ENCODE assay signal across 8 mouse cellular contexts in the genomic region with DNA sequence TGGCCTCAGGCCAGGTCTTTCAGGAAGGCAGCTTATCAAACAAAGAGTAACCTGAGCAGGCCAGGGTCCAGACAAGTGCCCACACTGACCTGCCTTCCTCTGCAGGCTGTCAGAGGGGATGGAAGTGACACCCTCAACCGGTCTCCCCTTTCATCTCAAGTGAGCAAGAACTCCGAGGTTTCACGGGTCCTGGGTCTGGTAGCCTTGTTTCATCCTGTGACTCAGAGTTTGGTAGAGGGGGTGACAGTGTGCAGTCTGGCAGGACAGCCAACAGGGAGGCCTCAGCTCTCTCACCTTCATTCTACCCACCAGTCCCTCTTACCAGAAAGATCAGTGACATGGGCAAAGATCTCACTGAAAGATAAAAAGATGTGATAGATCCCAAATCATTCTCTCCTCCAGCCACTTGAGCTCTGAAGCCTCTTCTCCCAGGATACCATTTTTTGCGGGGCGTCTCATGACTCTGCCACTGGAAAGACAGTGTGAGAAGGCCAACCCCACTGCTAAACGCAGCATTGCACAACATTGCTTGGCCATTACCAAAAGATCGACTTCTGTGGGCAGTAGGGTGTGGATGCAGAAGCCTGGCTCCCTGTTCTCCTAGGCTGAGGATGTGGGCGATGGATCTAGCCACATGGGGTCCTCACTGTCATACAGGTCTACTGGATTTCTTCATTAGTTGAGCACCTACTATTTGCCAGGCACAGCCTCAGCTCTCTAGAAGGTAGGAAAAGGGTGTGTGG. TPM values are rescaled to one million over a fixed set of nuclear protein-coding genes. Genes with fewer than 3 reads are reported as not detected.
DNase-seq lines count a peak whose midpoint lies in the region; ATAC-seq and TF ChIP-seq lines count a peak whose summit lies in the region.

Gene Maff (plus strand): TSS at position 571 of the 743 bp plus-strand sequence.

- H3K4me3 ChIP-seq in kidney, postnatal 0 days (replicated peaks; ENCODE audit: low read depth, low read length) = peak within 1 kb of the TSS; percentile 66
- peak within 1 kb of the TSS; percentile 86 for H3K4me3 ChIP-seq in embryonic facial prominence, embryonic 10.5 days
- H3K4me3 ChIP-seq in intestine, embryonic 14.5 days (ENCODE audit: low read depth, low read length) = peak within 1 kb of the TSS; percentile 73
- H3K4me3 ChIP-seq in neural tube, embryonic 12.5 days = peak within 1 kb of the TSS; percentile 66

- 0 out of 2 replicates have a peak, but pooled peaks cover 7% of the 10 kb centered on the region for H3K4me1 ChIP-seq in kidney, postnatal 0 days (replicated peaks; ENCODE audit: insufficient read depth, low read length)
- peaks cover 40% of the 10 kb centered on the region for H3K4me1 ChIP-seq in embryonic facial prominence, embryonic 10.5 days
- peaks cover 7% of the 10 kb centered on the region for H3K4me1 ChIP-seq in intestine, embryonic 14.5 days (replicated peaks; ENCODE audit: control insufficient read depth, insufficient read depth, low read length)
- H3K4me1 ChIP-seq in neural tube, embryonic 12.5 days = peaks cover 17% of the 10 kb centered on the region

- peak within 1 kb of the TSS; percentile 86 for H3K27ac ChIP-seq in kidney, postnatal 0 days
- H3K27ac ChIP-seq in embryonic facial prominence, embryonic 10.5 days (replicated peaks) = peak within 1 kb of the TSS; percentile 92
- H3K27ac ChIP-seq in intestine, embryonic 14.5 days (ENCODE audit: low read depth) = peak within 1 kb of the TSS; percentile 99
- peak within 1 kb of the TSS; percentile 62 for H3K27ac ChIP-seq in neural tube, embryonic 12.5 days

- H3K27me3 ChIP-seq in kidney, postnatal 0 days (ENCODE audit: insufficient read depth, low read length) = no peaks in the 10 kb centered on the region
- H3K27me3 ChIP-seq in embryonic facial prominence, embryonic 10.5 days (replicated peaks; ENCODE audit: low read depth, poor library complexity, severe bottlenecking) = peaks cover 43% of the 10 kb centered on the region
- no peaks in the 10 kb centered on the region for H3K27me3 ChIP-seq in intestine, embryonic 14.5 days (replicated peaks; ENCODE audit: control insufficient read depth, insufficient read depth, low read length)
- peaks cover 23% of the 10 kb centered on the region; the same call in 1 of the 2 replicates for H3K27me3 ChIP-seq in neural tube, embryonic 12.5 days (replicated peaks)

- peak within 1 kb of the TSS; percentile 97 for H3K4me2 ChIP-seq in kidney, postnatal 0 days (ENCODE audit: low read length)
- H3K4me2 ChIP-seq in intestine, embryonic 14.5 days (ENCODE audit: low read length) = peak within 1 kb of the TSS; percentile 82
- H3K4me2 ChIP-seq in neural tube, embryonic 12.5 days (replicated peaks) = peak within 1 kb of the TSS; percentile 97

- H3K9ac ChIP-seq in kidney, postnatal 0 days (ENCODE audit: low read depth, low read length) = peak within 1 kb of the TSS; percentile 76
- peak within 1 kb of the TSS; percentile 87 for H3K9ac ChIP-seq in intestine, embryonic 14.5 days (ENCODE audit: low read length)
- H3K9ac ChIP-seq in neural tube, embryonic 12.5 days = peak within 1 kb of the TSS; percentile 73

- WGBS in kidney, postnatal 0 days = 51% methylated on average over 8 of the region's 8 CpGs
- 49% methylated on average over 8 of the region's 8 CpGs for WGBS in embryonic facial prominence, embryonic 10.5 days
- WGBS in intestine, embryonic 14.5 days = 56% methylated on average over 8 of the region's 8 CpGs
- 56% methylated on average over 8 of the region's 8 CpGs for WGBS in neural tube, embryonic 12.5 days

- no peak for DNase-seq in kidney, postnatal 0 days (ENCODE audit: low spot score)
- DNase-seq in kidney, adult 11 months = no peak
- DNase-seq in embryonic facial prominence, embryonic 10.5 days (ENCODE audit: low spot score) = no peak
- no peak for DNase-seq in intestine, embryonic 14.5 days (ENCODE audit: low spot score)
- no peak for DNase-seq in embryo, embryonic 10.5 days (ENCODE audit: low spot score)
- DNase-seq in cerebellum, postnatal 36 days = no peak
- no peak for DNase-seq in right cerebral cortex, postnatal 25 days

- H3K9me3 ChIP-seq in kidney, postnatal 0 days (replicated peaks; ENCODE audit: low read length) = no peaks in the 10 kb centered on the region
- H3K9me3 ChIP-seq in embryonic facial prominence, embryonic 10.5 days = no peaks in the 10 kb centered on the region
- H3K9me3 ChIP-seq in intestine, embryonic 14.5 days (ENCODE audit: control insufficient read depth, low read length) = 0 out of 2 replicates have a peak, but pooled peaks cover 2% of the 10 kb centered on the region
- no peaks in the 10 kb centered on the region for H3K9me3 ChIP-seq in neural tube, embryonic 12.5 days

- peak; percentile 28; the same call in 1 of the 2 replicates for TF ChIP-seq CTCF in kidney, postnatal 0 days (IDR thresholded peaks at IDR 0.05; ENCODE audit: low read depth)

- no peak for ATAC-seq in kidney, postnatal 0 days (replicated peaks; ENCODE audit: low FRiP score, low read depth)
- no peak for ATAC-seq in intestine, embryonic 14.5 days (replicated peaks; ENCODE audit: low FRiP score, low TSS enrichment, low read depth)
- ATAC-seq in neural tube, embryonic 12.5 days (ENCODE audit: low FRiP score, low read depth) = no peak

- no peaks in the 10 kb centered on the region for H3K36me3 ChIP-seq in kidney, postnatal 0 days (ENCODE audit: insufficient read depth, low read length)
- no peaks in the 10 kb centered on the region for H3K36me3 ChIP-seq in embryonic facial prominence, embryonic 10.5 days (replicated peaks)
- H3K36me3 ChIP-seq in intestine, embryonic 14.5 days (ENCODE audit: control insufficient read depth, insufficient read depth, low read length) = no peaks in the 10 kb centered on the region
- no peaks in the 10 kb centered on the region for H3K36me3 ChIP-seq in neural tube, embryonic 12.5 days

RNA-seq across cellular contexts. Expression of gene Maff, which starts in this region (rescaled TPM):
- 6.9 and 7.3 TPM in 2 replicates for polyA plus RNA-seq in kidney, postnatal 0 days (2015; fragmentation: Nextera tagmentation; extraction: Ambion mirVana)
- 1.2 and 1.8 TPM in 2 replicates for polyA plus RNA-seq in embryonic facial prominence, embryonic 10.5 days (2016; fragmentation: Nextera tagmentation; extraction: Ambion mirVana)
- 6.4 and 8.9 TPM in 2 replicates for polyA plus RNA-seq in intestine, embryonic 14.5 days (2014; fragmentation: Nextera tagmentation; extraction: Ambion mirVana)
- polyA plus RNA-seq in neural tube, embryonic 12.5 days (2016; fragmentation: Nextera tagmentation; extraction: Ambion mirVana) = 0.92 and 1.4 TPM in 2 replicates
